Mouse (Mus musculus): ENCODE measurements at regions not wholly inside any gene's neighbourhood (a gene's known extent, or its start where the extent isn't known, plus 50 kb on each side); places are given as distances from the start of the nearest gene placed in this dataset.

DNA sequence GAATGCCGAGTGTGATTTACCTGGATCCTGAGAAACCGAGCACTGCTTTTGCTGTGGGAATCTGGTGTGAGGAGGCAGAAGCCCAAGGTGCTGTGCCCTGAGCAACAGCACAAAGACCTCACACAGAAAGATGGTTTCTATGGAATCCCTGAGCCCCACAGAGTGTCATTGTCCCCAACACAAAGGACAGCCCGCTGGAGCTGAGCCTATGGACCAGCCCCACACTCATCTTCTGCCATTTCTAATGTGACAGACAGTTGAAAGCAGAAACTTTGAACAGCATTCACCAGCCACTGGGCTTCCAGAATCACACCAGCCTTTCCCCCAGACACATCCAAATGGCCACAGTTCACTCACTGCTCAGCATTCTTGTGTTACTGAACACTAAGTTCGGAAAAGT, 171.5 kb upstream of the A430005L14Rik start:
- TF ChIP-seq CTCF (IDR thresholded peaks at IDR 0.05; ENCODE audit: insufficient read depth, low read length) (no peak), POLR2A (IDR thresholded peaks at IDR 0.05; ENCODE audit: borderline replicate concordance, extremely low read depth, low read depth, low read length) (no peak)

All from lung, adult 2 months (tissue).